Mouse (Mus musculus): ENCODE measurements at regions not wholly inside any gene's neighbourhood (a gene's known extent, or its start where the extent isn't known, plus 50 kb on each side); places are given as distances from the start of the nearest gene placed in this dataset.

GRCm38 (mm10) chr9:46938628-46939027 is 59.9 kb upstream of the Gm4791 start:
- no peak overlapping the region for H3K9ac ChIP-seq
- no peak overlapping the region for H3K4me2 ChIP-seq (replicated peaks)
- no peaks in the 10 kb centered on the region for H3K27me3 ChIP-seq
- H3K4me3 ChIP-seq, result no peak overlapping the region
- H3K27ac ChIP-seq, result no peak overlapping the region
- H3K4me1 ChIP-seq, result no peaks in the 10 kb centered on the region
- no peaks in the 10 kb centered on the region for H3K9me3 ChIP-seq
- H3K36me3 ChIP-seq, result no peaks in the 10 kb centered on the region
- 87% methylated on average over 3 of the region's 3 CpGs for WGBS
- no peak for ATAC-seq (ENCODE audit: insufficient number of reproducible peaks, insufficient read depth, low FRiP score, low TSS enrichment)

DNA sequence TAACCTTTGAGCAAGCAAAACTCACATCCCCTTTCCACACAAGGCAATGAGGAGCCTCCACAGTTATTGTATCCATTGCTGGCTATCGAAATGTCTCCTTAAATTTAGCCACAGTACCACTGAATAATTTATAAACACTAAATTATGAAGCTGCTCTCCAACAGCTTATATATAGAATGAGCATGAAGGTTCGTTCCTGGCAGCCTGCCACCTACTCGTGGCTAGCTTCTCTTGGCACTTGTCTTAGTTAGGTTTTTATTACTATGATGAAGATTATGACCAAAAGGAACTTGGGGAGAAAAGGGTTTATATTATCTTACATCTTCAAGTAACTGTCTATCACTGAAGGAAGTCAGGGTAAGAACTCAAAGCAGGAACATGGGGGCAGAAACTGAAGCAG is 72.9 kb upstream of the Gm4791 start:
- WGBS, result 76% methylated on average over 3 of the region's 3 CpGs
- Histone ChIP-seq H3K4me2 (replicated peaks) (no peak overlapping the region), H3K4me3 (no peak overlapping the region), H3K9ac (no peak overlapping the region), H3K4me1 (no peaks in the 10 kb centered on the region), H3K9me3 (no peaks in the 10 kb centered on the region), H3K36me3 (no peaks in the 10 kb centered on the region), H3K27ac (no peak overlapping the region), H3K27me3 (no peaks in the 10 kb centered on the region)
- no peak for ATAC-seq (ENCODE audit: insufficient number of reproducible peaks, insufficient read depth, low FRiP score, low TSS enrichment)

GRCm38 (mm10) chr9:46920081-46920480 is 78.5 kb upstream of the Gm4791 start:
- peaks cover 5% of the 10 kb centered on the region for H3K9me3 ChIP-seq
- H3K4me2 ChIP-seq (replicated peaks), result no peak overlapping the region
- no peak overlapping the region for H3K27ac ChIP-seq
- no peak overlapping the region for H3K9ac ChIP-seq
- 88% methylated on average over 1 of the region's 1 CpGs for WGBS
- ATAC-seq (ENCODE audit: insufficient number of reproducible peaks, insufficient read depth, low FRiP score, low TSS enrichment), result no peak
- H3K4me1 ChIP-seq, result no peaks in the 10 kb centered on the region
- no peak overlapping the region for H3K4me3 ChIP-seq
- no peaks in the 10 kb centered on the region for H3K36me3 ChIP-seq
- no peaks in the 10 kb centered on the region for H3K27me3 ChIP-seq

GRCm38 (mm10) chr9:46913238-46913637 is 85.3 kb upstream of the Gm4791 start:
- WGBS, result 42% methylated on average over 3 of the region's 3 CpGs
- Histone ChIP-seq H3K27ac (no peak overlapping the region), H3K36me3 (no peaks in the 10 kb centered on the region), H3K9me3 (no peaks in the 10 kb centered on the region), H3K4me1 (peaks cover 6% of the 10 kb centered on the region; the same call in 1 of the 2 replicates), H3K9ac (no peak overlapping the region), H3K27me3 (no peaks in the 10 kb centered on the region), H3K4me2 (replicated peaks) (no peak overlapping the region), H3K4me3 (no peak overlapping the region)
- no peak for ATAC-seq (ENCODE audit: insufficient number of reproducible peaks, insufficient read depth, low FRiP score, low TSS enrichment)

- peaks cover 6% of the 10 kb centered on the region; the same call in 1 of the 2 replicates for H3K4me1 ChIP-seq
- ATAC-seq (ENCODE audit: insufficient number of reproducible peaks, insufficient read depth, low FRiP score, low TSS enrichment), result no peak
- H3K4me2 ChIP-seq (replicated peaks), result no peak overlapping the region
- H3K27ac ChIP-seq, result no peak overlapping the region
- WGBS, result 57% methylated on average over 6 of the region's 6 CpGs
- H3K4me3 ChIP-seq, result no peak overlapping the region
- H3K9ac ChIP-seq, result no peak overlapping the region
- no peaks in the 10 kb centered on the region for H3K36me3 ChIP-seq
- H3K27me3 ChIP-seq, result no peaks in the 10 kb centered on the region
- no peaks in the 10 kb centered on the region for H3K9me3 ChIP-seq
These were observed 89.0 kb upstream of the Gm4791 start for GRCm38 (mm10) chr9:46909412-46910013.

DNA sequence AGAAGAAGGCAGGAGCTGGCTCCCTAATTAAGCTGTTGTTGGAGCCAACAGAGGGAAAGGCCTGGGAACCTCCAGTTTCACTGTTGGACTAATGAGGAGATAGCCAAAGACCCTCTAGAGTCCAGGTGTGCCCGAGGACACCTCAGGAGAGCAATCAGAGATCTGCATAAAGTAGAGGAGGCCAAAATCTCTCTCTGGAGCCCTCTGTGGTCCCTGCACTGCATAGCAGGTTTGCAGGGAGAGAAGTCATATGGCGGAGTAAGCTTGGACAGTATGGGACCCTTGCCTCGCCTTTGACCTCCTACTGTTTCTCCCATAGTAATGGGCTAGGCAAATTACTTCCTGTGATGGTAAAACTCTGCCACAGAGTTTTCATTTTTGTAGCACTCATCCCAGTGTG is 93.5 kb upstream of the Gm4791 start:
- no peak overlapping the region for H3K4me2 ChIP-seq (replicated peaks)
- H3K4me3 ChIP-seq, result no peak overlapping the region
- H3K27me3 ChIP-seq, result no peaks in the 10 kb centered on the region
- WGBS, result 86% methylated on average over 3 of the region's 3 CpGs
- ATAC-seq (ENCODE audit: insufficient number of reproducible peaks, insufficient read depth, low FRiP score, low TSS enrichment), result no peak
- H3K27ac ChIP-seq, result no peak overlapping the region
- no peaks in the 10 kb centered on the region for H3K9me3 ChIP-seq
- H3K36me3 ChIP-seq, result no peaks in the 10 kb centered on the region
- no peak overlapping the region for H3K9ac ChIP-seq
- H3K4me1 ChIP-seq, result peaks cover 6% of the 10 kb centered on the region; the same call in 1 of the 2 replicates

DNA sequence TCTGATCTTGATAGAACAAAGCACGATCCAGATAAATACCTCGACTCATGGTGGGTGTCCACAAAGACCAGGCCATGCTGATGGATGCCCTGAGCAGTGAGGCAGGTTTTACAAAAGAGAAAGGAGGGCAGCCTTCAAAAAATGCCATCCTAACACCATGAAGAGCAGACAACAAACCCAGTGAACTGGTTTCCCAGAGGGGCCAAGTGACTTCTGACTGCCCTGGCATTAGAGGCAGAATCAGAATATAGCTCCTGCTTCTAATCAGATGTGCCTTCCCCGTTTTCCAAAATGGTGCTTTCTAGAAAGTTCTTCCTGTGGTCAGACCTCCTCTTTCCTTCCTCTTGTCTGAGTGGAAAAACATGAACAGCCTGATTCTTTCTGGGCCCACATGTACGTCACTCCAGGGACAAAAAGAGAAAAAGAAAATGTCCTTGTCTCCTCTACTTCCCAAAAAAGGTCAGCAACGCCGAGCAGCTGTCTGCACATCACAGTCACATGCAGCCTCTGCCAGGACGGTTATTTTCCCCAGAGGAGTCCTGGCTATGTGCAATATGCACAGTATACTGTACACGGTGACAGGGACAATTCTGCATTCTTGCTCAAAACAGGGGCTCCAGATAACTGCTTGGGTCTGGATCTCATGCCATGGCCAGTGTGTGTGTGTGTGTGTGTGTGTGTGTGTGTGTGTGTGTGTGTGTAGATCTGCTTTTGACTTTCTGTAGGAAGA is 94.9 kb upstream of the Gm4791 start:
- Histone ChIP-seq H3K4me3 (no peak overlapping the region), H3K9me3 (no peaks in the 10 kb centered on the region), H3K27ac (no peak overlapping the region), H3K36me3 (no peaks in the 10 kb centered on the region), H3K4me1 (no peaks in the 10 kb centered on the region), H3K27me3 (no peaks in the 10 kb centered on the region), H3K9ac (no peak overlapping the region), H3K4me2 (replicated peaks) (no peak overlapping the region)
- no peak for ATAC-seq (ENCODE audit: insufficient number of reproducible peaks, insufficient read depth, low FRiP score, low TSS enrichment)
- WGBS, result 75% methylated on average over 8 of the region's 8 CpGs

DNA sequence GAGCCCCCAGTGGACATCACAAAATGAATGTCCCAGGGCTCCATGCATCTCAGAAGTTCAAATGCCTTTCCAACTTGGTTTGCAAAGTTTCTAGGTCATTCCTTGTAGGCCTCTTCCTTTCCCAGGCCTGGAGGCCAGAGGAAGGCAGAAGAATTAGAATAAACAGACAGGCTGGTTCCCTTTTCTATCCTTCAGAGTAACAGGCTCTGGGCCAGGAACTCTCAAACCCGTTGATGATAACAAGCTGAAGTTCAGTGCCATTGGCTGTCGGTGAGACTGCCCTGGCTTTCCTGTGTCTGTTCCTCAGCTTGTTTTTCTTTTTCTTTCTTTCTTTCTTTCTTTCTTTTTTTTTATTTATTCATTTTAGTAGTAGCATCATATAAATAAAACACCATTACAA is 99.3 kb upstream of the Gm4791 start:
- Histone ChIP-seq H3K27me3 (no peaks in the 10 kb centered on the region), H3K27ac (no peak overlapping the region), H3K36me3 (no peaks in the 10 kb centered on the region), H3K4me2 (replicated peaks) (no peak overlapping the region), H3K4me3 (no peak overlapping the region), H3K9ac (no peak overlapping the region), H3K4me1 (no peaks in the 10 kb centered on the region), H3K9me3 (no peaks in the 10 kb centered on the region)
- no peak for ATAC-seq (ENCODE audit: insufficient number of reproducible peaks, insufficient read depth, low FRiP score, low TSS enrichment)
- 69% methylated on average over 2 of the region's 2 CpGs for WGBS

- H3K4me3 ChIP-seq, result no peak overlapping the region
- no peak overlapping the region for H3K4me2 ChIP-seq (replicated peaks)
- no peak overlapping the region for H3K9ac ChIP-seq
- no peaks in the 10 kb centered on the region for H3K36me3 ChIP-seq
- H3K27me3 ChIP-seq, result no peaks in the 10 kb centered on the region
- H3K27ac ChIP-seq, result no peak overlapping the region
- ATAC-seq (ENCODE audit: insufficient number of reproducible peaks, insufficient read depth, low FRiP score, low TSS enrichment), result no peak
- no peaks in the 10 kb centered on the region for H3K9me3 ChIP-seq
- H3K4me1 ChIP-seq, result no peaks in the 10 kb centered on the region
- WGBS, result 89% methylated on average over 3 of the region's 3 CpGs
These were observed 100.4 kb upstream of the Gm4791 start for GRCm38 (mm10) chr9:46898120-46898519.

DNA sequence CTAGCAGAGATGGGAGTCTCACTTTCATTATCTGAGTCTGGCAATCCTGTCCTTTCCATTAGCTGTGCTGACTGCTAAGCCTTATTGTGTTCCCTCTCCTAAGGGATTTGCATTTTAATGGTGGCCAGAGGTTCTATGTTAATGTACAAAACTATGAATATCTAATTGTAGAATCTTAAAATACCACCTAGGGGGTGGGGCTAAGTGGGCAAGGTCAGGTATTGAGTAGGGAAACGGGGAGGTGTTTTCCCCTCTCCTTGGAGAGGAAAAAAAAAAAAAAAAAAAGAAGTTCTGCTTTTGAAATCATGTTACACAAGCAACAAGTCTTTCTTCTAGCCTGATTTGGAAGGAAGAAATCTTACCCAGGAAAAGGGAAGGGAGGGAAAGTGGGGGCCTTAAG is 106.7 kb upstream of the Gm4791 start:
- H3K4me1 ChIP-seq, result no peaks in the 10 kb centered on the region
- H3K36me3 ChIP-seq, result no peaks in the 10 kb centered on the region
- no peak overlapping the region for H3K4me3 ChIP-seq
- H3K9me3 ChIP-seq, result no peaks in the 10 kb centered on the region
- no peak overlapping the region for H3K9ac ChIP-seq
- H3K4me2 ChIP-seq (replicated peaks), result no peak overlapping the region
- ATAC-seq (ENCODE audit: insufficient number of reproducible peaks, insufficient read depth, low FRiP score, low TSS enrichment), result no peak
- no peaks in the 10 kb centered on the region for H3K27me3 ChIP-seq
- H3K27ac ChIP-seq, result no peak overlapping the region
- WGBS, result 68% methylated on average over 1 of the region's 1 CpGs

DNA sequence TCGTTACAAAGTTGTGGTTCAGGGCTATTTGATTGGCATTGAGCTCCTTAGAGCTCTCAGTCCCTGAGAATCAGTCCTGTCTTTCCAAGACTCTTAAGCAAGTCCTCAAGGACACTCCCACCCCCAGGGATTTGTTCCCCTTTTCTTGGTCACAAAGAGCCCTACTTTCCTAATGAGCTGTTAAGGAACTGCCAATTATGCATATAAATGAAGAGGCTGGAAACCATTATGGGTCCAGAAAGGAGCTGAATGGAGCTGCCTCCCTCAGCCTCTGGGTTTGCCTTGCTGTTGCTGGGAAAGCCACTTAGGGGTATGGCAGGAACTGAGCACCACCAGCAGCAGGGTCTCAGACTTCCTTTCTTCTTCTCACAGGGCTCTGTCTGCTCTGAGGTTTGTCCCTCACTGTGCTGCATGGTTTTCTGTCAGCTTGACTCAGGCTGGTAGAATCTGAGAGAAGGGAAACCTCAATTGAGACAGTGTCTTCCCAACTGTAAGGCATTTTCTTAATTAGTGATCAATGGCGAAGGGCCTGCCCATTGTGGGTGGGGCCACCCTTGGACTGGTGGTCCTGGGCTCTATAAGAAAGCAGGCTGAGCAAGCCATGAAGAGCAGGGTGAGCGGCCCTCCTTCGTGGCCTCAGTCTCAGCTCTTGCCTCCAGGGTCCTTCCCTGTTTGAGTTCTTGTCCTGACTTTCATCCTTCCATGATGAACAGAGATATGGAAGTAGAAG is 108.4 kb upstream of the Gm4791 start:
- H3K27ac ChIP-seq, result no peak overlapping the region
- no peaks in the 10 kb centered on the region for H3K4me1 ChIP-seq
- no peaks in the 10 kb centered on the region for H3K27me3 ChIP-seq
- H3K36me3 ChIP-seq, result no peaks in the 10 kb centered on the region
- no peak overlapping the region for H3K9ac ChIP-seq
- no peak for ATAC-seq (ENCODE audit: insufficient number of reproducible peaks, insufficient read depth, low FRiP score, low TSS enrichment)
- WGBS, result 71% methylated on average over 4 of the region's 4 CpGs
- no peaks in the 10 kb centered on the region for H3K9me3 ChIP-seq
- no peak overlapping the region for H3K4me3 ChIP-seq
- H3K4me2 ChIP-seq (replicated peaks), result no peak overlapping the region
